Mouse (Mus musculus): ENCODE measurements around the gene Zic3.

Gene Zic3

GRCm38 (mm10) chrX:58022400-58022799 is at the start of gene Zic3:
Gene Zic3 (plus strand): TSS chrX:58022700.
- DNase-seq (ENCODE audit: low read depth) = no peak

DNA sequence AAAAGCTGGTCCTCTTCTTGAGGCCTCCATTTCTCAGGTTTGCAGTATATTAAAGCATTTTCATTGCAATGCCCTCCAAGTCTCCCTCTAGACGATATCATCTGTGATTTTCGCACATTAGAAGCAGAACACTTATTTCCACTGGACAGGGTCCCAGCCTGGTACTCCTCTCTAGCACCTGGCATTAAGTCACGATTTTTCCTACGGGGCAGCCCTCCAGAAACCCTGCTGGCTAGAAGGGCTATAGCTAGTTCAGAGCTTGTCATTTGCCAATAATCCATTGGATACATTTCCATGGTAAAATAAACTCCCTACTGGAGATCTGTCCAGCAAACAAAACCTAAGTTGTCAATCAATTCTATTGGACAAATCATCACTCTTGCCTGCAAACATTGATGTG is 40.1 kb upstream of the Zic3 start:
- no peak for DNase-seq (ENCODE audit: low read depth)

DNA sequence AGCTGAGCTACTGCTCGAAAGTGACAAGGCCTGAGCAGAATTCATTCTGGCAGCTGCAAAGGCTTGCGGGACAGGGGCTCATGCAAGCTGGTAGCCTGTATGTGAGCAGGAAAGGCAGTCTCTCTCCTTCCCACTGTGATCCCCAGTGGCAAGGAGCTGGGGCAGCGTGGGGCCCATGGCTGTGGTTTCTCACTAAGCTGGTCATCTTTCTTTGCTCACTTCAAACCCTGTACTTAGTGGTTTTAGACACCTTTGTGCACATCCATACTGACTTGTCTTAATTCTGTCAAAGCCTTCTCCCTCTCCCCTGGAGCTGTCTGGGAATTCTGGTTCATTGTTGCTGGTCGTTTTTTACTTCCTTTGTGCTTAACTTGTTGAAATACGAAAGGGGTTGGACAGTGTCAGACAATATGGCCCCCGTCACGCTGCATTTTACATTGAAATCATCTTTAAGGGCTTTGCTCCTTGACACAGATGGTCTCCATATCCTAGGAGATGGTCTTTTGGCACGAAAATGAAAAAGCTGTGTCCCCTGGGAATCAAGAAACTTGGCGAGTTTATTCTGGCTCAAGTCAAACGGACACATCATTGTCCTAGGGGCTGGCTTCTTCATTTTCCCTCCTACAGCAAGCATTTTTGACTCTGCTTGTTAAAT is 34.9 kb upstream of the Zic3 start:
- DNase-seq (ENCODE audit: low read depth) = no peak

DNA sequence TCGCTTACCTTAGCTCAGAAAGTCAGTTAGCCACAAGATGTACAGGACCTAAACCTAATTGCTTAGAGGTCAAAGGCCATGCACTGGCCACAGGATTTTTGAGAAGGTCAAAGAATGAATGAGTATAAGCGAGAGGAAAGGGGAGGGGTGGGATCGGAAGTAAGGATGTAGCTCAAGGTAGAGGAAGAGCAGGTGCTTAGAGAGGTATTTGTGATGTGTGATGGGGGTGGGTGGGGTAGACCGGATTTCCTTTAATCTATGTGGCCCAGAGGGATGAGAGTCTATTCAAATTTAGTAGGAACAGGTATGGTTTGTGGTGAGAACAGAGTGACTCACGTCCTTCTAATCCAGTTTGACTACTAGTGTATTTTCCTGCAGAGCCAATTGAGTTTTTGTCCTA is 9.1 kb upstream of the Zic3 start:
- no peak for DNase-seq (ENCODE audit: low read depth)

DNA sequence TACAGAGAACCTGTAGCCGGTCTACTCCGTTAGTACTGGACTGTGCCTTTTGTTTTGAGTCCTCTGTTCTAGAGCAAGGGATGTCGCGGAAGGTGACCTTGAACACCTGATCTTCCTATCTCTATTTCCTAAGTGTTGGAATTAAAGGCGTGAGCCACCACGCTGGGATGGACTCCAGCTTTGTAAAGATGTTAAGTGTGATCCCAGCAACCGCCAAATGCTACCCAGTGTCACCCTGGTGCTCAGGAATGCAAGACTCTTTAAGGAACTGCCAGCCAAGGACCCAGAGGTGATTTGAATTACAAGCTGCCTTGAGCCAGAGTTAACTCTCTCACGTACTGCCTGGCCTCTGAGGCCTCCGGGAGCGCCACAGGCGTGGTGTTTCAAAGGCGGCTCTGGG is 8.4 kb upstream of the Zic3 start:
- no peak for DNase-seq (ENCODE audit: low read depth)

DNA sequence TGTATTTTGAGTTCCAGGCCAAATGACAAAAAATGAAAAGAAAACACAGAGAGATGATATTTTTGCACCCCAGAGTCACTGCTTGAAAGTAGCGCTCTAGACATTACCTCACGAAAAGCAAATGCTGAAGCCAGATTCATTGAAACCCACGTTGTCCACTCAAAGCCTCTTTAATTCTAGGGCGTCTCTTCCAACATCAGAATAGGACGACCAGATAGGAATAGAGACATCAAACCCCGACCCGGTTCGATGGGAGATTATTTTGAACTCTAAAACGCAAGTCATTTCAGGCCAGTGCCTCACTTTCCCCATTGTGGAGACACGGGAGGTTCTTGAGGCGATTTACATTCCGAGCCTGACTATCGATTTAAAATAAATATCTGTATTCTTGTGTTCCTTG is 7.7 kb upstream of the Zic3 start:
- no peak for DNase-seq (ENCODE audit: low read depth)

DNA sequence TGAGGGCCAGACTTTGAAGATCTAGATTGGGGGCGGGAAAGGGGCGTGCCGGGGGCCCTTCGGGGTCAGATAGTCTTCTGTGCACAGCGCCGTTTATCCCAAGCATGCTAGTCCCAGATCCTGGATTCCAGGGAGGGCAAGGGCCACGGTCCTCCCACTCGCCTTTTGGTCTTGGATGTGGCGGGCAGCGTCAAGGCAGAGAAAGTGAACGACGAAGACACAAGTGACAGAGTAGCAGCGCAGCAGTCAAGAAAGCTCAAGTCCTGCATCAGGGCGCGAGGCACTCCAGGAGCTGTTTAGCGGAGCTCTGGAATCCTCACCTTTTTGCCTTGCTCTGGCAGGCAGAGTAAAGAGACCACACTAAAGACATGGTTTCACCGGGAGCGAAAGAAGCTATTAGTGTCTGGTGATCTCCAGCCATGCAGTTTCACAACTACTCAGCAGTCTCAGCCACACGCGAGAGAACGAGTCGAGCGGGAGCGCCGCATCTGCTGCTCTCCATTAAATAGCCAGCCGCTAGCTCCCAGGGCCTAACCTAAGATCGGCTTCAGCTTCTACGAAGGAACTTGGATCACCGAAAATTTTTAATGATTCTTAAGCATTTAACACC is 7.1 kb upstream of the Zic3 start:
- DNase-seq (ENCODE audit: low read depth) = no peak

GRCm38 (mm10) chrX:58018720-58019119 is 3.8 kb upstream of the Zic3 start:
- DNase-seq (ENCODE audit: low read depth) = no peak

DNA sequence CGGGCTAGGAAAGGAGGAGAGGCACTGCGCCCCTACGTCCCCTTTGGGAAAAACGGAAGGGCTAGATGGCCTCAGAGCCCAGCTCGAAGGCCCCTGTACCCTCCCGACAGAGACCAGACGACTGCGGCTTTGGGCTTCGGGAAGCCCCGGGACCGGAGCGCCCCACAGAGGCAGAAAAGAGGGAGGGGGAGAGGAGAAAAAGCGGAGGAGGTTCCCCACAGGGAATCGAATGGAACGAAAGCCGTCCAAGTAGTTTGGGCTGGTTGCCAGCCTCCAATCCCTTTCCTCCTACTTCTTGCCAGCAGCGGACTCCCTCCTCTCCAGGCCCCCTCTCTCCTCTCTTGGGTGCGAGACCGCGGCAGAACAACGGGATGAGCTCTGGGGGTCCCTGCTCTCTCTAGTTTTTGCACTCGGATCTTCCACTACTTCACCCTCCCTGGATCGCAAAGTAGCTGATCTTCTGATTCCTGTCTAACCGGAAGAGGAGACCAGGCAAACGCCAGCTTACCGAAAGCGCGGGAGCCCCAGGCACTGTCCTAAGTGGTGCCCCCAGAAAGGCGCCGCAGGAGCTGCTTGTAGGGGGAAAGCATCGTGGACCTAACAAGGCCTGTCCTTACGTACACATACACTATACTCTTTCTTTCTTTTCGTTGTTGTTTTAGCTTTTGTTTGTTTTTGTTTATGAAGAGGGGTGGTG is 3.1 kb upstream of the Zic3 start:
- DNase-seq (ENCODE audit: low read depth) = no peak

DNA sequence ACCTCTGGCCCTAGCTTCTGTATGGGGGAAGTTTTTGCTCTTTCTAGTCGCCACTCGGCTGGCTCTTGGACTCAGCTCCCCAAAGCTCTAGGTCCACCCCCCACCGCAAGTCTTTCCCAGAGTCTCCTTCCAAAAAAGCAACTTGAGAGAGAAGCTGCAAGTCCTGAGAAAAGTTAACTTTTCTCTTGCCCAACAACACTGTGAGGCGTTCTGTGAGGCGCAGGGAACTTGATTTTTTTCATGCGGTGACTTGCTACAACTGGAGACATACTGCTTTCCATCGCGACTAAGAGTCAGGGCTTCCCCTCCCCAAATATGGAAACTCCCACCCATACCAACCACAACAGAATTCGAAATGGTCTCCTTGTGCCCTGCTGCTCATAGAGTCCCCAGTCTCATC is 5.1 kb downstream of the Zic3 start:
- no peak for DNase-seq (ENCODE audit: low read depth)

- no peak for DNase-seq (ENCODE audit: low read depth)
These were observed 5.6 kb downstream of the Zic3 start for GRCm38 (mm10) chrX:58028082-58028481.

GRCm38 (mm10) chrX:58028858-58029257 is 6.4 kb downstream of the Zic3 start:
- no peak for DNase-seq (ENCODE audit: low read depth)

DNA sequence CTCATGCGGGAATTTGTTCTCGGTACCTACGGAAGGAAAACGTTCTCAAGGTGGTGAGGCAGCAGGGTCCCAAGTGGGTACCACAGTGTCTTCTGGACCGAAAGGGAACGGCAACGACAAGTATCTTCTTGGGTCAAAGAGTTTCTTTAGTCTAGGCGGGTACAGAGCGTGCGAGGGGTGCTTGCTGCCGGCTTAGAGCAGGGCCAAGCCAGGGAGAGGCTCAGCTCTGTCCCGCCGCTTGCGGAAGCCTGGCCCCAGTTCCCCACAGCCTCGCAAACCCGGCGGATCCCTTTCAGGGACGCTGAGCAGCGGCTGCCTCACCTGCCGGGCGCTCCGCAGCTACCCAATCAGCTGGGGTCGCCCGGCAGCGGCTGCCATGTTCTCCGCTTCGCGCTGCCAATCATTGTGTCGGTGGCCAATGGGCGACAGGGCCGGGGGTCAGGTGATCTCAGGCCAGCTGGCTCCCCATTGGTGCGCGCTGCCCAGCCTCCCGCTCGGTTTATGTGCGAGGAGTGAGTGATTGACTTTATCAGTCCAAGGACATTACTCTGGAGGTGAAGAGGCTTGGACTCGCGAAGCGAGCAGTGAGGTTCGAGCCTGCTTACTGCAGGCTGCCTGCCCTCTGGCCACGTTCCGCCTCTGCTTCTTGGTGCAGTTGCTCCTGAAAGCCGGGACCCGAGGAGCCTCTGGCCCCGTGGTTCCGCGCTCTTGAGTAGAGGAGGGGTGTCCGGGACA is 7.8 kb downstream of the Zic3 start:
- no peak for DNase-seq (ENCODE audit: low read depth)

DNA sequence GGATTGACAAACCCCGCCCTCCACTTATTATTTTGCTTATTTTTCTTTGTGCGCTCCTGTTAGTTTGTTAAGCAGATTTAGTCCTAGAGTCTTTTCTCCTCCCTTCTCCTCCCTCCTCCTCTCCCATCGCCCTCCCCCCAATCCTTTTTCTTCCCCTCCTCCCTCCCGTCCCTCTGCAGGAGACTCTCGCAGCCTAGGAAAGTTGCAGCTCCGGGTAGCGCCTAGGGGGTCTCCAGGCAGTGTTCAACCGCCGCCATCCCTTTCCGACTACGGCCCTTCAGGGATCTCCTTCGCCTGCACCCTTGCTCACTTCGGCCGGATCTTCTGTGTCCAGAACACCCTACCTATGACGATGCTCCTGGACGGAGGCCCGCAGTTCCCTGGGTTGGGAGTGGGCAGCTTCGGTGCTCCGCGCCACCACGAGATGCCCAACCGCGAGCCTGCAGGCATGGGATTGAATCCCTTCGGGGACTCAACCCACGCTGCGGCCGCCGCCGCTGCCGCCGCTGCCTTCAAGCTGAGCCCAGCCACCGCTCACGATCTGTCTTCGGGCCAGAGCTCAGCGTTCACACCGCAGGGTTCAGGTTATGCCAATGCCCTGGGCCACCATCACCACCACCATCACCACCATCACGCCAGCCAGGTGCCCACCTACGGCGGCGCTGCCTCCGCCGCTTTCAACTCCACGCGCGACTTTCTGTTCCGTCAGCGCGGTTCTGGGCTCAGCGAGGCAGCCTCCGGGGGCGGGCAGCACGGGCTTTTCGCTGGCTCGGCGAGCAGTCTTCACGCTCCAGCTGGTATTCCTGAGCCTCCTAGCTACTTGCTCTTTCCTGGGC is 8.6 kb downstream of the Zic3 start:
- no peak for DNase-seq (ENCODE audit: low read depth)

DNA sequence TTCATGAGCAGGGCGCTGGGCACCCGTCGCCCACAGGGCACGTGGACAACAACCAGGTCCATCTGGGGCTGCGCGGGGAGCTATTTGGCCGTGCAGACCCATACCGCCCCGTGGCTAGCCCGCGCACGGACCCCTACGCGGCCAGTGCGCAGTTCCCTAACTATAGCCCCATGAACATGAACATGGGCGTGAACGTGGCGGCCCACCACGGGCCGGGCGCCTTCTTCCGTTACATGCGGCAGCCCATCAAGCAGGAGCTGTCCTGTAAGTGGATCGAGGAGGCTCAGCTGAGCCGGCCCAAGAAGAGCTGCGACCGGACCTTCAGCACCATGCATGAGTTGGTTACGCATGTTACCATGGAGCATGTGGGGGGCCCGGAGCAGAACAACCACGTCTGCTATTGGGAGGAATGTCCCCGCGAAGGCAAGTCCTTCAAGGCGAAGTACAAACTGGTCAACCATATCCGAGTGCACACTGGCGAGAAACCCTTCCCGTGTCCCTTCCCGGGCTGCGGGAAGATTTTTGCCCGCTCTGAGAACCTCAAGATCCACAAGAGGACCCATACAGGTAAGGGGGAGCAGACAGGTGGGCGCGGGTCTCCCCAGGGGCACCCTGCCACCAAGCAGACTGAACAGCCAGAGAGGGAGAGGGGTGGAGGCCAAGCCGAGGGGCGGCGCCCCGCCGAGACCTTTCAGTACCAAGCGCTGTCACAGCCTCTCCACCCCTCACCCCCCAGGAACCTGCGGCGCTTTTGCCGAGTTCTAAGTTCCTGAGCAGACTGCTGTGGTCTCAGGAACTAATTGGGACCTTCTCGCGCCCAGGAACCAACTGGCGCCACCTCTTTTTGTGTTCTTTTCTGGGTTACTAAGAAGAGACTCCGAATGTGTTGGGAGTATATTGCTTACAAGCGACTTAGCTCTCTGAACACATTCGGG is 9.4 kb downstream of the Zic3 start:
- no peak for DNase-seq (ENCODE audit: low read depth)

- DNase-seq (ENCODE audit: low read depth) = no peak
These were observed 10.1 kb downstream of the Zic3 start for GRCm38 (mm10) chrX:58032622-58033021.

- DNase-seq (ENCODE audit: low read depth) = no peak
These were observed 11.0 kb downstream of the Zic3 start for GRCm38 (mm10) chrX:58033521-58033920.

GRCm38 (mm10) chrX:58038061-58039007 is 15.8 kb downstream of the Zic3 start:
- DNase-seq (ENCODE audit: low read depth) = no peak

DNA sequence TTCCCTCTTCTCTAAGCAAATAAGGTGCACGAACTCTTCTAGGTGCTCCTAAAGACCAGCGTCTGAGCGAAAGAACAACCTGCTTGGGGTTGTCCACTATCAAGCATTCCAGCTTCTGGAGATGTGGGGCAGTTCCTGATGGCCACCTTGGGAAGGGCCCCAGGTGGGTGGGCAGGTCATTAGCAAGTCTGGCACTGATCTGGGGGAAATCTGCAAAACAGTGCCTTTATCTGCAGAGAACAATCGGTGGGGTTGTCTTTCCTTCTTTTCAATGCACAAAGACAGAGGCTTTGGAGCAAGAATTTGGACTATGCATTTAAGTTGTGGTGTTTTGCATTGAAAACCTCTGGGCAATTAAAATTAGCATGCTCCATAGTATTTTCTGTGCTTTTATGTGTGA is 17.2 kb downstream of the Zic3 start:
- no peak for DNase-seq (ENCODE audit: low read depth)

DNA sequence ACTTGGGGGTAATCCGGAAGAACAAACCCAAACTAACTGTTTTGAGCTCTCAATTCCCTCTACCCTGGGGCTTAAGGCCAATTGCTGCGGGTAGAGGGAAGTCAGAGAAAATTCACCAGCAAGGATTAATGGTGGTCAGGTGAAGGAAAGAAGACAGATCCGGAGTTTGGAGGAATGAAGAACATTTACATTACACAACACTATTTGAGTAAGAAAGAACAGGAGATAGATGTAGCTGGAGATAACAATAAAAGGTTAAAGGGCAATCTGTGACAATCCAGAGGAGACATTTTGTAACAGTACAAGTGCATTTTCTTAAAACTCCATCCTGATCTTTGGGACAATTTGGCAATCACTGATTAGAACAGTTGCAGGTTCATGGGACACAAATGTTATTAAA is 19.4 kb downstream of the Zic3 start:
- no peak for DNase-seq (ENCODE audit: low read depth)
